Mouse (Mus musculus): ENCODE measurements at regions not wholly inside any gene's neighbourhood (a gene's known extent, or its start where the extent isn't known, plus 50 kb on each side); places are given as distances from the start of the nearest gene placed in this dataset.
A peak's percentile ranks its signal among the peaks of the same experiment; 100 is the strongest.

GRCm38 (mm10) chr14:24874426-24875155 lies 387.7 kb downstream of the Rps24 start:
- TF ChIP-seq POLR2A (IDR thresholded peaks at IDR 0.05; ENCODE audit: borderline replicate concordance, insufficient read depth, low read length) (no peak), CTCF (IDR thresholded peaks at IDR 0.05; ENCODE audit: borderline replicate concordance, insufficient read depth, low read depth, low read length) (no peak)
- H3K4me3 ChIP-seq (replicated peaks; ENCODE audit: insufficient read depth, low read depth, low read length) = no peak overlapping the region
- WGBS = 78% methylated on average over 12 of the region's 12 CpGs
- no peaks in the 10 kb centered on the region for H3K27me3 ChIP-seq (ENCODE audit: control insufficient read depth, insufficient read depth, low read length)
- DNase-seq = no peak
- no peak overlapping the region for H3K27ac ChIP-seq (ENCODE audit: insufficient read depth, low read length)
- peaks cover 19% of the 10 kb centered on the region for H3K4me1 ChIP-seq (ENCODE audit: control insufficient read depth, insufficient read depth, low read length)

- no peak for DNase-seq
- H3K4me3 ChIP-seq (replicated peaks; ENCODE audit: insufficient read depth, low read depth, low read length) = no peak overlapping the region
- WGBS = 84% methylated on average over 8 of the region's 8 CpGs
- H3K27ac ChIP-seq (ENCODE audit: insufficient read depth, low read length) = no peak overlapping the region
- no peaks in the 10 kb centered on the region for H3K27me3 ChIP-seq (ENCODE audit: control insufficient read depth, insufficient read depth, low read length)
- peaks cover 19% of the 10 kb centered on the region for H3K4me1 ChIP-seq (ENCODE audit: control insufficient read depth, insufficient read depth, low read length)
- no peak for TF ChIP-seq CTCF (IDR thresholded peaks at IDR 0.05; ENCODE audit: borderline replicate concordance, insufficient read depth, low read depth, low read length)
- TF ChIP-seq POLR2A (IDR thresholded peaks at IDR 0.05; ENCODE audit: borderline replicate concordance, insufficient read depth, low read length) = no peak
Observed at GRCm38 (mm10) chr14:24875156-24875545, 388.2 kb downstream of the Rps24 start.

- TF ChIP-seq POLR2A (IDR thresholded peaks at IDR 0.05; ENCODE audit: borderline replicate concordance, insufficient read depth, low read length) = no peak
- peak; percentile 24; the same call in 1 of the 2 replicates for TF ChIP-seq CTCF (IDR thresholded peaks at IDR 0.05; ENCODE audit: borderline replicate concordance, insufficient read depth, low read depth, low read length)
- peaks cover 19% of the 10 kb centered on the region for H3K4me1 ChIP-seq (ENCODE audit: control insufficient read depth, insufficient read depth, low read length)
- no peaks in the 10 kb centered on the region for H3K27me3 ChIP-seq (ENCODE audit: control insufficient read depth, insufficient read depth, low read length)
- DNase-seq = peak; percentile 27 to 32
- WGBS = 66% methylated on average over 6 of the region's 6 CpGs
- H3K27ac ChIP-seq (ENCODE audit: insufficient read depth, low read length) = no peak overlapping the region
- H3K4me3 ChIP-seq (replicated peaks; ENCODE audit: insufficient read depth, low read depth, low read length) = no peak overlapping the region
Observed at GRCm38 (mm10) chr14:24875934-24876333, 389.0 kb downstream of the Rps24 start.

- Histone ChIP-seq H3K4me3 (replicated peaks; ENCODE audit: insufficient read depth, low read depth, low read length) (no peak overlapping the region), H3K27me3 (ENCODE audit: control insufficient read depth, insufficient read depth, low read length) (no peaks in the 10 kb centered on the region), H3K4me1 (ENCODE audit: control insufficient read depth, insufficient read depth, low read length) (peaks cover 14% of the 10 kb centered on the region), H3K27ac (ENCODE audit: insufficient read depth, low read length) (no peak overlapping the region)
- peak; percentile 15 to 24 for DNase-seq
- 66% methylated on average over 5 of the region's 5 CpGs for WGBS
- TF ChIP-seq CTCF (IDR thresholded peaks at IDR 0.05; ENCODE audit: borderline replicate concordance, insufficient read depth, low read depth, low read length) (no peak), POLR2A (IDR thresholded peaks at IDR 0.05; ENCODE audit: borderline replicate concordance, insufficient read depth, low read length) (no peak)
Observed at GRCm38 (mm10) chr14:24876508-24876907, 389.6 kb downstream of the Rps24 start.

- Histone ChIP-seq H3K4me3 (replicated peaks; ENCODE audit: insufficient read depth, low read depth, low read length) (no peak overlapping the region), H3K27me3 (ENCODE audit: control insufficient read depth, insufficient read depth, low read length) (no peaks in the 10 kb centered on the region), H3K4me1 (ENCODE audit: control insufficient read depth, insufficient read depth, low read length) (peaks cover 9% of the 10 kb centered on the region), H3K27ac (ENCODE audit: insufficient read depth, low read length) (no peak overlapping the region)
- no peak for TF ChIP-seq CTCF (IDR thresholded peaks at IDR 0.05; ENCODE audit: borderline replicate concordance, insufficient read depth, low read depth, low read length)
- TF ChIP-seq POLR2A (IDR thresholded peaks at IDR 0.05; ENCODE audit: borderline replicate concordance, insufficient read depth, low read length) = no peak
- no peak for DNase-seq
- 89% methylated on average over 3 of the region's 3 CpGs for WGBS
Observed at GRCm38 (mm10) chr14:24877853-24878252, 390.9 kb downstream of the Rps24 start.

GRCm38 (mm10) chr14:24886164-24886563 lies 399.2 kb downstream of the Rps24 start:
- Histone ChIP-seq H3K27me3 (ENCODE audit: control insufficient read depth, insufficient read depth, low read length) (no peaks in the 10 kb centered on the region), H3K27ac (ENCODE audit: insufficient read depth, low read length) (no peak overlapping the region), H3K4me1 (ENCODE audit: control insufficient read depth, insufficient read depth, low read length) (peaks cover 4% of the 10 kb centered on the region), H3K4me3 (replicated peaks; ENCODE audit: insufficient read depth, low read depth, low read length) (no peak overlapping the region)
- no peak for DNase-seq
- TF ChIP-seq POLR2A (IDR thresholded peaks at IDR 0.05; ENCODE audit: borderline replicate concordance, insufficient read depth, low read length) (no peak), CTCF (IDR thresholded peaks at IDR 0.05; ENCODE audit: borderline replicate concordance, insufficient read depth, low read depth, low read length) (no peak)
- WGBS = 62% methylated on average over 1 of the region's 1 CpGs

GRCm38 (mm10) chr14:24886896-24887421 lies 400.0 kb downstream of the Rps24 start:
- no peak overlapping the region for H3K27ac ChIP-seq (ENCODE audit: insufficient read depth, low read length)
- TF ChIP-seq POLR2A (IDR thresholded peaks at IDR 0.05; ENCODE audit: borderline replicate concordance, insufficient read depth, low read length) = no peak
- TF ChIP-seq CTCF (IDR thresholded peaks at IDR 0.05; ENCODE audit: borderline replicate concordance, insufficient read depth, low read depth, low read length) = no peak
- H3K4me3 ChIP-seq (replicated peaks; ENCODE audit: insufficient read depth, low read depth, low read length) = no peak overlapping the region
- no peak for DNase-seq
- H3K4me1 ChIP-seq (ENCODE audit: control insufficient read depth, insufficient read depth, low read length) = peaks cover 4% of the 10 kb centered on the region
- WGBS = 90% methylated on average over 8 of the region's 8 CpGs
- H3K27me3 ChIP-seq (ENCODE audit: control insufficient read depth, insufficient read depth, low read length) = no peaks in the 10 kb centered on the region

- 41% methylated on average over 2 of the region's 2 CpGs for WGBS
- H3K4me3 ChIP-seq (replicated peaks; ENCODE audit: insufficient read depth, low read depth, low read length) = no peak overlapping the region
- DNase-seq = no peak
Observed at GRCm38 (mm10) chr14:24890856-24891255, 403.9 kb downstream of the Rps24 start.

More at GRCm38 (mm10) chr14:24890856-24891255, 403.9 kb downstream of the Rps24 start:
- no peak overlapping the region for H3K27ac ChIP-seq (ENCODE audit: insufficient read depth, low read length)
- TF ChIP-seq CTCF (IDR thresholded peaks at IDR 0.05; ENCODE audit: borderline replicate concordance, insufficient read depth, low read depth, low read length) = no peak
- H3K27me3 ChIP-seq (ENCODE audit: control insufficient read depth, insufficient read depth, low read length) = no peaks in the 10 kb centered on the region
- H3K4me1 ChIP-seq (ENCODE audit: control insufficient read depth, insufficient read depth, low read length) = peaks cover 4% of the 10 kb centered on the region

Data from cerebellum, adult 2 months (tissue).